Mouse (Mus musculus) embryo, embryonic 10 days (tissue): ENCODE measurements at regions not wholly inside any gene's neighbourhood (a gene's known extent, or its start where the extent isn't known, plus 50 kb on each side); places are given as distances from the start of the nearest gene placed in this dataset.
A peak's percentile ranks its signal among the peaks of the same experiment; 100 is the strongest.
"Not testable (repeated sequence)": the region's sequence is repeated elsewhere in the genome, so short reads cannot be mapped to it uniquely, and the experiment has no call there.

Experiments used
- DNase-seq: peaks from one replicate; pipeline ENCODE4 v3.0.0-alpha.2; 2015; ENCODE audit warnings: low spot score

GRCm38 (mm10) chr5:25639187-25639586 is 66.4 kb downstream of the Xrcc2 start:
- DNase-seq = no peak

- DNase-seq = no peak
Measured at GRCm38 (mm10) chr5:25638097-25638496, 67.5 kb downstream of the Xrcc2 start.

GRCm38 (mm10) chr5:25632861-25633535 is 72.6 kb downstream of the Xrcc2 start:
- no peak for DNase-seq

- no peak for DNase-seq
Measured at GRCm38 (mm10) chr5:25629731-25630130, 75.9 kb downstream of the Xrcc2 start.

- no peak for DNase-seq
Measured at GRCm38 (mm10) chr5:25628504-25628903, 77.1 kb downstream of the Xrcc2 start.

DNA sequence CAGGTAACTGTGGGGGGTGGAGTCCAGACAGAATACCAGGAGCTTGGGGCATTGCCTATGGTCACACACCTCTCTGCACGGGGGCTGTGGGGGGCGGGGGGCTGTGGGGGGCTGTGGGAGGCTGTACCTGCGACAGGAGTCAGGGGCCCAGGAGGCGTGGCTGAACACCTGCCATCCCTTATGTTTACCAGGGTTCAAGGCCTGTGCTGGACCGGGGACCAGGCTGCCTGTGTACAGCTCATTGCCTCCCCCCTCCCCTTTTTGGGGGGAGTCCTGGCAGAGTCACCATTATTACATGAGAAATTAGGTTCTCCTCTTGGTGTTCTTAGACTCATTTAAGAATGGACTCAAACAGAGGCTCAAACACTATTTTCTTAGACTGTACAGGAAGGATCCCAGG is 78.5 kb downstream of the Xrcc2 start:
- DNase-seq = no peak

GRCm38 (mm10) chr5:25624029-25624428 is 81.6 kb downstream of the Xrcc2 start:
- DNase-seq = no peak

- no peak for DNase-seq
Measured at GRCm38 (mm10) chr5:25619872-25620271, 85.8 kb downstream of the Xrcc2 start.

DNA sequence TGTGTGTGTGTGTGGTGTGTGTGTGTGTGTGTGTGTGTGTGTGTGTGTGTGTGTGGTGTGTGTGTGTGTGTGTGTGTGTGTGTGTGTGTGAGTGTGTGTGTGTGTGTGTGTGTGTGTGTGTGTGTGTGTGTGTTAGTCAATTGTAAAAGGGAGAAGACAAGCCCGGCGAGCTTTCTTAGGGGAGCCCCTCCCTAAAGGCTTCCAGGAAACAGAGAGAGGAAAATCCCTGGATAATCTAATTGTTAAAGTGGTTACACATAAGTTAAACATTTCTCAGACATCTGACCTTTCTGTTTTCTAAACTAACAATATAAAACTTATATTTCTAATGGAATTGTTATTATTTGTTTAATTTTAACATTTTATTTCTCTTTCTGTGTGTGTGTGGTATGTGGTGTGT is 86.3 kb downstream of the Xrcc2 start:
- not testable (repeated sequence) for DNase-seq

- no peak for DNase-seq
Measured at GRCm38 (mm10) chr5:25614659-25615061, 91.0 kb downstream of the Xrcc2 start.

DNA sequence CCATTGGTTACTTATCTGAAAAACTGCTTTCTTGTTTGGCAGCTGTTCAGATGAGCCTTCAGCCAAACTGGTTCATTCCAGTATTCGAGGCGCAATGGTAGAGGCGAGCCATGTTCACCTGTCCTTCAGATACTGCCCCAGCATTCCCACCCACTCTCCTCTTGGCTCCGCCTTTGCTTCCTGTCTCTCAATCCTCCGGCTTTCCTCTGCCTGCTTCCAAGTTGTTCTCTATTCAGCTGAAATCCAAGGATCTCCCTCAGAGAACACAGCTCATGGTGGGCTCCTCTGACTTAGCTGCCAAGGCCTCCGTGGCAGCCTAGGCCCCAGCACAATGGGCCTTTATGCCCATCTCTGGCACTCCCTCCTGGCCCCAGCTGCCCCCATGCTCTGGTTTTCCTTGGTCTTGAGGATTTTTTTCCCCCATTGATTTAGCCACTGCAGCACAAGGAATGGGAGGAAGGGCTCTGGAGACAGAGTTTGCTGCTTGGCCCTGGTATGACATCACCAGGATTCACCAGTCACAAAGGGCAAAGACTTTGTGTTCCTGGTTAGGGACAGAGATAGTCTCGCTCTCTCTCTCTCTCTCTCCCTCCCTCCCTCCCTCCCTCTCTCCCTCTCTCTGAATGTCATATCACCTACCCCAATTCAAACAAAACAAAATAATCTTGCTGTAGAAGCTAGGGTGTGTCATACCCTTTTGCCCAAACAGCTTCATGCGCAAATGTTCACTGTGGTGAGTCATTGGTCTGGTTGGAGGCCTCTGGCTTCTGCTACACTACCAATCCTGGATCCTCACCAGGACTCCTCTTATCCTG is 91.6 kb downstream of the Xrcc2 start:
- no peak for DNase-seq

DNA sequence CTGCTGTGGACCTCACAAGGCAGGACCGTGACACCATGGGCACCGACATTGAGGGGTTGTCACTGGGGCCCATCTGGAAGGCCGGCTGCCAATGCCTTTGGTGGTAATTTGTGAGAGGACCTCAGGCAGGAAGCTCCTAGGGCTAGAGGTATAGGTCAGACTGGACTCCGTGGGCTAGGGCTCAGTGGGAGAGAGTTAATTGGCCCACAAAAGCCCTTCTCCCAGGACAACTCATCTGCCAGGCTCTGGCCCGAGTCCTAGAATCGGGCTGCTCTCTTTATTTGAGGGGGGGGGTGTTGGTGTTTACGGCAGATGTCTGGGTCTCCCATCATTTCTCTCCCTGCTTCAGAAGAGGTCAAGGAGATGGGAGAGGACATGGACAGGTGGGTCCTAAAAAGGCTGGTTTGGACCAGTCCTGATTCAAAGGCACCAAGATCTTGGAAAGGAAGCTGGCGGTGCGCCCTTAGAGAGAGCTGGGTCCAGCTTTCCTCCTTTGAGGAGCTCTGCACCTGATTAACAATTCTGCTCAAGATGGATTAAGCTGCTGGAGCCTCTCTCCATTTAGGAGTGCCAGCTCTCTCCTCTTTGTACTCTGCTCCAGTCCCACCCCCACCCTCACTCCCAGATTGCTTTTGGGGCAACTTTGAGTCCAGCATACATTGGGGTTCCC is 93.5 kb downstream of the Xrcc2 start:
- no peak for DNase-seq

DNA sequence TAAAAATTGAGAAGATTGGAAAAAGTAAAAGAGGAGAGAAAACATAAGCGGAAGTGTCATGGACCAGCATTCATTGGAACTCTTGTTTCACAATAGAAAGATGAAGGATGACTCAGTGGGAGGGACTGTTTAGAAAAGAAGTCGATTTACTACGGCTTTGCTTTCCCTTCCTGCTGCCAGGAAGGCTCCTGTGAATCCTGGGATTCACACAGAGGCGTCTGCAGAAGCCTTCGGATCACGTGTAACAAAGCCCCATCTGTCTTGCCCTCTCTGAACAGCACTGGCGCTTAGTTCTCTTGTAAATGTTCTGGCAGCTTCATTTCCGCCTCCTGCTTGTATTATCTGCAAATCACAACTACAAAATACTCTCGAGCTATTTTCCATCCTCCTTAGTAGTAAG is 94.0 kb downstream of the Cct8l1 start:
- DNase-seq = peak; percentile 47

DNA sequence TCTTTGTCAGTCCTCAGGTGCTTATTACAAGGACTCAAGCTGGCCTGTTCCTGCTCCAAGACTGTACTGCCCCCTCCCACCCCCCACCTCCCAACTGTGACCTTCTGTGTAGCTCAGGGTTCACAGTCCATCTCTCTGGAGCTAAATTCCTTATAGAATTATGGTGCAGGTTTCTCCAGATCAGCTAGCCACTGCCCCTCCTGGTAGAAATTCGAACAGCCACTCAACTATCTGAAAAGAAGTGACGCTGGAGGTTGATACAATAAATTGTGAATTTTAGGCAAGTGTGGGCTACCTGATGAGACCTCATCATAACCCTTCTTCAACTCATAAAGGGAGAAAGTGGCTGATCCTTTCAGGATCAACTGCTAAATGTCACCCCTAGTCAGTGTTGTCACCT is 86.3 kb downstream of the Cct8l1 start:
- no peak for DNase-seq

DNA sequence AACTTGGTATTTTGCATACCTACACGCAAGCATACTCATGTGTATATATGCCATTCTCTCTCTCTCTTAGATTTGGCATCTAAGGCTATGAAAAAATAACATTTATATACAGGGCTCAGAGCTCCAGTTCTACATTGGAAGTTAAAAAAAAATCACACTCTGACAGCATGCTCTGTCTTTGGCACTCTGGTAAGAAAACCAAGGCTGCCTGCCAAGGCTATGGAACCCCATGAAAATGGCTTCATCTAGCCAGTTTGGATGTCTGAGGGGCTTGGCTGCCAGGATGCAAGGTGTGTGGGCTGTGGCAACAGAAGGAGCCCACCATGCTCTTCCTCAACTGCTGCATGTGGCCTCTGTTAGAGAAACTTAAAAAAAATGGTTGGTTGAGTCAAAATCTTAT is 83.5 kb downstream of the Cct8l1 start:
- no peak for DNase-seq

GRCm38 (mm10) chr5:25597786-25598185 is 81.9 kb downstream of the Cct8l1 start:
- no peak for DNase-seq

- DNase-seq = no peak
Measured at GRCm38 (mm10) chr5:25591709-25592108, 75.8 kb downstream of the Cct8l1 start.
